ENCODE assay signal across 8 mouse cellular contexts in the genomic region with DNA sequence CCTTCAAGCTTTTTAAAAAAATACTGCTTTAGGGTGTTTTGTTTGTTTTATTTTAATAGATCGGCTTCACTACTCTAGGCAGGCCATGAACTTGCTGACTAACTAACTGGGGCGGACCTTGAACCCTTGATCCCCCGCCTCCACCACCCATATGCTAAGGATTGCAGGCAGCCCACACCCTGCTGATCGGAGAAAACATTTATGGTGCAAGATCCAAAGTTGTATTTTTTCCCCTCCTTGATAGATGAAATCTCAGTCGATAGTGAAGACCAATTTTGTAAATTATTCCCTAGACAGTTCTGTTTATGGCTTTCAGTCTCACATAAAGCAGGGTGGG. TPM values are rescaled to one million over a fixed set of nuclear protein-coding genes. Genes with fewer than 3 reads are reported as not detected.
DNase-seq lines count a peak whose midpoint lies in the region; ATAC-seq lines count a peak whose summit lies in the region.

No protein-coding gene starts in this region.

- no peak for DNase-seq in heart, postnatal 25 days (ENCODE audit: low spot score)
- peak; percentile 20 for DNase-seq in T-cell, adult 2 months (ENCODE audit: low spot score)
- no peak for DNase-seq in limb, embryonic 11.5 days (ENCODE audit: low spot score)
- DNase-seq in layer of hippocampus, adult 8-10 months (ENCODE audit: low spot score in 2 of 2) = no peak
- no peak for DNase-seq in left cerebral cortex, adult 18-20 months (ENCODE audit: low spot score in 2 of 2)

- H3K4me2 ChIP-seq in heart, embryonic 16.5 days (ENCODE audit: low read depth, low read length) = peak overlapping the region; percentile 81
- H3K4me2 ChIP-seq in forebrain, embryonic 16.5 days (ENCODE audit: low read length) = peak overlapping the region; percentile 80
- peak overlapping the region; percentile 60 for H3K4me2 ChIP-seq in limb, embryonic 11.5 days (ENCODE audit: low read depth, severe bottlenecking)
- H3K4me2 ChIP-seq in midbrain, embryonic 16.5 days (ENCODE audit: low read length) = peak overlapping the region; percentile 80

- H3K27ac ChIP-seq in heart, embryonic 16.5 days (ENCODE audit: low read length) = peak overlapping the region; percentile 84
- peak overlapping the region; percentile 75 for H3K27ac ChIP-seq in forebrain, embryonic 16.5 days (ENCODE audit: low read length)
- peak overlapping the region; percentile 70 for H3K27ac ChIP-seq in limb, embryonic 11.5 days (replicated peaks; ENCODE audit: low read depth, low read length)
- peak overlapping the region; percentile 91 for H3K27ac ChIP-seq in midbrain, embryonic 16.5 days (ENCODE audit: low read length)

- peak overlapping the region; percentile 96 for H3K9ac ChIP-seq in heart, embryonic 16.5 days (ENCODE audit: low read length)
- peak overlapping the region; percentile 97 for H3K9ac ChIP-seq in forebrain, embryonic 16.5 days (replicated peaks; ENCODE audit: low read depth, low read length)
- H3K9ac ChIP-seq in limb, embryonic 11.5 days (ENCODE audit: low read length) = peak overlapping the region; percentile 97
- H3K9ac ChIP-seq in midbrain, embryonic 16.5 days (ENCODE audit: low read depth, low read length) = peak overlapping the region; percentile 98

- H3K4me1 ChIP-seq in heart, embryonic 16.5 days (ENCODE audit: control insufficient read depth, insufficient read depth, low read length) = peaks cover 17% of the 10 kb centered on the region
- H3K4me1 ChIP-seq in forebrain, embryonic 16.5 days (replicated peaks; ENCODE audit: control insufficient read depth, insufficient read depth, low read length) = peaks cover 33% of the 10 kb centered on the region
- no peaks in the 10 kb centered on the region for H3K4me1 ChIP-seq in limb, embryonic 11.5 days (ENCODE audit: control insufficient read depth, insufficient read depth, low read length)
- peaks cover 36% of the 10 kb centered on the region for H3K4me1 ChIP-seq in midbrain, embryonic 16.5 days (ENCODE audit: control insufficient read depth, insufficient read depth, low read length)

- H3K27me3 ChIP-seq in heart, embryonic 16.5 days (ENCODE audit: control insufficient read depth, insufficient read depth, low read length) = no peaks in the 10 kb centered on the region
- H3K27me3 ChIP-seq in forebrain, embryonic 16.5 days (replicated peaks; ENCODE audit: control insufficient read depth, insufficient read depth, low read length) = no peaks in the 10 kb centered on the region
- H3K27me3 ChIP-seq in limb, embryonic 11.5 days (ENCODE audit: control insufficient read depth, insufficient read depth, low read length) = no peaks in the 10 kb centered on the region
- no peaks in the 10 kb centered on the region for H3K27me3 ChIP-seq in midbrain, embryonic 16.5 days (ENCODE audit: control insufficient read depth, insufficient read depth, low read depth, low read length)

- ATAC-seq in heart, embryonic 16.5 days (replicated peaks; ENCODE audit: extremely low read depth, insufficient read depth, low FRiP score) = no peak; the same call in 1 of the 2 replicates
- no peak for ATAC-seq in forebrain, embryonic 16.5 days
- 0 out of 2 replicates have a peak, but pooled peaks have one; percentile 44 for ATAC-seq in limb, embryonic 11.5 days (ENCODE audit: insufficient number of reproducible peaks, low FRiP score, low TSS enrichment, low read depth)
- ATAC-seq in midbrain, embryonic 16.5 days = peak; percentile 39; the same call in 1 of the 2 replicates

- H3K4me3 ChIP-seq in heart, embryonic 16.5 days (ENCODE audit: low read length) = peak overlapping the region; percentile 86
- peak overlapping the region; percentile 87 for H3K4me3 ChIP-seq in forebrain, embryonic 16.5 days (replicated peaks; ENCODE audit: low read length)
- peak overlapping the region; percentile 91 for H3K4me3 ChIP-seq in limb, embryonic 11.5 days (ENCODE audit: low read depth, low read length)
- peak overlapping the region; percentile 77 for H3K4me3 ChIP-seq in midbrain, embryonic 16.5 days (ENCODE audit: low read depth, low read length)

- peaks cover 19% of the 10 kb centered on the region for H3K36me3 ChIP-seq in heart, embryonic 16.5 days (ENCODE audit: control insufficient read depth, insufficient read depth)
- peaks cover 15% of the 10 kb centered on the region for H3K36me3 ChIP-seq in forebrain, embryonic 16.5 days (ENCODE audit: control insufficient read depth, insufficient read depth)
- peaks cover 2% of the 10 kb centered on the region; the same call in 1 of the 2 replicates for H3K36me3 ChIP-seq in limb, embryonic 11.5 days (ENCODE audit: control insufficient read depth, insufficient read depth, low read length)
- peaks cover 15% of the 10 kb centered on the region for H3K36me3 ChIP-seq in midbrain, embryonic 16.5 days (ENCODE audit: control insufficient read depth, insufficient read depth, low read length)

- H3K9me3 ChIP-seq in heart, embryonic 16.5 days (replicated peaks; ENCODE audit: control insufficient read depth, low read length) = no peaks in the 10 kb centered on the region
- no peaks in the 10 kb centered on the region for H3K9me3 ChIP-seq in forebrain, embryonic 16.5 days (ENCODE audit: control insufficient read depth, low read length)
- H3K9me3 ChIP-seq in limb, embryonic 11.5 days (ENCODE audit: control insufficient read depth, low read length) = no peaks in the 10 kb centered on the region
- H3K9me3 ChIP-seq in midbrain, embryonic 16.5 days (replicated peaks; ENCODE audit: control insufficient read depth, low read length, poor library complexity, severe bottlenecking) = no peaks in the 10 kb centered on the region

- 2% methylated on average over 5 of the region's 5 CpGs for WGBS in heart, embryonic 16.5 days
- WGBS in forebrain, embryonic 16.5 days = 3% methylated on average over 5 of the region's 5 CpGs
- 2% methylated on average over 5 of the region's 5 CpGs for WGBS in limb, embryonic 11.5 days
- WGBS in midbrain, embryonic 16.5 days = 3% methylated on average over 5 of the region's 5 CpGs

- intact Hi-C loops in heart, postnatal 25 days (cut with DNase I) = no loop called here

RNA-seq across cellular contexts. Expression of gene Hint1, which starts 0.8 kb away (rescaled TPM):
- polyA plus RNA-seq in heart, embryonic 16.5 days (2015; fragmentation: Nextera tagmentation; extraction: Ambion mirVana) = 581 and 590 TPM in 2 replicates
- 100 to 1,000 TPM; 290 to 301 TPM for total RNA-seq in heart, postnatal 25 days (2021)
- polyA plus RNA-seq in forebrain, embryonic 16.5 days (2015; fragmentation: Nextera tagmentation; extraction: Ambion mirVana) = 685 and 697 TPM in 2 replicates
- 600 and 611 TPM in 2 replicates for polyA plus RNA-seq in limb, embryonic 11.5 days (2014; fragmentation: Nextera tagmentation; extraction: Ambion mirVana)
- 731 and 741 TPM in 2 replicates for polyA plus RNA-seq in midbrain, embryonic 16.5 days (2015; fragmentation: Nextera tagmentation; extraction: Ambion mirVana)
- total RNA-seq in layer of hippocampus, adult 8-10 months (2022) = 100 to 1,000 TPM; 219 to 289 (median 258) TPM
- total RNA-seq in left cerebral cortex, adult 18-20 months (2021) = 100 to 1,000 TPM; 262 to 270 TPM

RNA-seq across cellular contexts. Expression of gene Lyrm7, which starts 6.3 kb away (rescaled TPM):
- 11.8 and 25.7 TPM in 2 replicates for polyA plus RNA-seq in heart, embryonic 16.5 days (2015; fragmentation: Nextera tagmentation; extraction: Ambion mirVana)
- total RNA-seq in heart, postnatal 25 days (2021) = 10 to 100 TPM; 34.6 to 47.1 TPM
- 14.2 and 17.6 TPM in 2 replicates for polyA plus RNA-seq in forebrain, embryonic 16.5 days (2015; fragmentation: Nextera tagmentation; extraction: Ambion mirVana)
- polyA plus RNA-seq in limb, embryonic 11.5 days (2014; fragmentation: Nextera tagmentation; extraction: Ambion mirVana) = 6.4 and 7.8 TPM in 2 replicates
- polyA plus RNA-seq in midbrain, embryonic 16.5 days (2015; fragmentation: Nextera tagmentation; extraction: Ambion mirVana) = 10.5 and 15.1 TPM in 2 replicates
- 10 to 100 TPM; 28.0 to 34.3 (median 30.4) TPM for total RNA-seq in layer of hippocampus, adult 8-10 months (2022)
- 10 to 100 TPM; 30.1 to 31.1 TPM for total RNA-seq in left cerebral cortex, adult 18-20 months (2021)

RNA-seq across cellular contexts. Expression of gene Gpx3, which starts 35.2 kb away (rescaled TPM):
- polyA plus RNA-seq in heart, embryonic 16.5 days (2015; fragmentation: Nextera tagmentation; extraction: Ambion mirVana) = 771 and 1,022 TPM in 2 replicates
- total RNA-seq in heart, postnatal 25 days (2021) = 100 to 1,000 TPM; 177 to 178 TPM
- 17.4 and 18.0 TPM in 2 replicates for polyA plus RNA-seq in forebrain, embryonic 16.5 days (2015; fragmentation: Nextera tagmentation; extraction: Ambion mirVana)
- 48.2 and 49.9 TPM in 2 replicates for polyA plus RNA-seq in limb, embryonic 11.5 days (2014; fragmentation: Nextera tagmentation; extraction: Ambion mirVana)
- 29.4 and 40.5 TPM in 2 replicates for polyA plus RNA-seq in midbrain, embryonic 16.5 days (2015; fragmentation: Nextera tagmentation; extraction: Ambion mirVana)
- total RNA-seq in layer of hippocampus, adult 8-10 months (2022) = 1 to 10 TPM; 4.4 to 8.8 (median 5.1) TPM
- total RNA-seq in left cerebral cortex, adult 18-20 months (2021) = 10 to 100 TPM in 1 of 2 experiments, 1 to 10 TPM in 1; 8.6 to 10.3 TPM

Comparison
In these comparisons a context has a peak if more than half of its experiments do, and no peak if none do; other contexts are left out.
1. ATAC-seq: peak in limb, embryonic 11.5 days (single experiment) and midbrain, embryonic 16.5 days (single experiment); none in heart, embryonic 16.5 days (single experiment) and forebrain, embryonic 16.5 days (single experiment).
2. RNA of gene Gpx3, which starts 35.2 kb away (polyA plus RNA-seq): 771 to 1,022 TPM in heart, embryonic 16.5 days; 48.2 to 49.9 TPM in limb, embryonic 11.5 days, 29.4 to 40.5 TPM in midbrain, embryonic 16.5 days and 17.4 to 18.0 TPM in forebrain, embryonic 16.5 days; every median in the first group is over 10 times any median in the second.
3. Peak in every context shown above with its lines, with median percentiles within 50 percentile points of each other: H3K27ac ChIP-seq, H3K4me2 ChIP-seq, H3K4me3 ChIP-seq and H3K9ac ChIP-seq.